Mouse (Mus musculus): ENCODE data around the gene Gabre. TPM values are rescaled to one million over a fixed set of nuclear protein-coding genes. Genes with fewer than 3 reads are reported as not detected.

Gene Gabre
- polyA plus RNA-seq (2012; rRNA removed), result 0.30 and 0.36 TPM in 2 replicates

DNA sequence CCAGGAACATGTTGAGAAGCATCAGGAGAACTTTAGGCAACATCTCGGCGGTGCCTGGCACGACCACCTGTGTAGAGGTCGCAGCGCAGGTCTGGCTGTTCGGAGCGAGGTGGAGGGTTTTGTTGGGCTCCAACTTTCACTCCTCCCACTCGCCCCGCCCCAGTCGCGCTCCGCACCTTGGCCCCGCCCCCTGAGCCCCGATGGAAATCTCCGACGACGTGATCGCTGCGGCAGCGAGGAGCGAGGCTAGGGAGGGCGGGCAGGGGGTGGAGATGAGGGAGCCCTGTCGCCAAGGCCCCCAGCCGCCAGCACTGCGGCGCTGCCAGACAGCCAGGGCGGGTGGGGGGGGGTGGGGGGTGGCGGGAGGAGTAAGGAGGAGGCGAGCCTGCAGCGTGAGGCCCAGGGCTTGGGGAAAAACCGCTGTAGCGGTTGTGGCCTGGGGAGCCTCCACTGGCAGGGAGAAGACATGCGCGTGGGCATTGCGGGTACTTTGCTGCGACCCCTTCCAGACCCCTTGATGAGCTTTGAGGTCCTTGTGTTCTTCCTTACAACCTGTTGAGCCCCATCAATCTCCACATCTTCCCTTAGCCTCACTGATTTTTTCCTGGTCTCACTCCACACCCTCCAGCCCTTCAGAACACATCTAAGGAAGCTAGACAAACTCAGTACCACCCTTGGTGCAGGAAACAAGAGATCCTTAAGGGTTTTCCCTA, at the start of gene Gabre:
Gene Gabre, minus strand, starts transcription at position 145 of the 713 bp plus-strand sequence.
- DNase-seq (ENCODE audit: extremely low spot score in 1 of 2, low spot score in 1 of 2), result no peak

DNA sequence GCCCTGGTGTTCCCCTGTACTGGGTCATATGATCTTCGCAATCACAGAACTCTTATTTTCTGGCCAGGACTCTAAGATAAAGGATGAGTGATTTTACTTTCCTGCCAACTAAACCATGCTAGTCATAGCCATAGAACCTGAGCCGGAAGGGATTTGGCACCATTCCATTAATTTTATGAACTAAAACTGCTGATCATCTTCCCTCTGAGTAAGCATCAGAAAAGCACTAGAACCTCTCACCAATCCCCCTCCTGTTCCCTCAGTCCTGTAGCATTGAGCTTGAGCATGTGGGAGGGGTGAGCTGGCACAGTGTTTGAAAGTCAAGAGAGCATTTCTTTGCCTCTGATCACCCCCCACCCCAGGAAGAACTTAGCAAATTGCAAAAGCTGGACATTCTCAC, 23.2 kb upstream of the Gabre start:
- DNase-seq (ENCODE audit: extremely low spot score in 1 of 2, low spot score in 1 of 2), result no peak

DNA sequence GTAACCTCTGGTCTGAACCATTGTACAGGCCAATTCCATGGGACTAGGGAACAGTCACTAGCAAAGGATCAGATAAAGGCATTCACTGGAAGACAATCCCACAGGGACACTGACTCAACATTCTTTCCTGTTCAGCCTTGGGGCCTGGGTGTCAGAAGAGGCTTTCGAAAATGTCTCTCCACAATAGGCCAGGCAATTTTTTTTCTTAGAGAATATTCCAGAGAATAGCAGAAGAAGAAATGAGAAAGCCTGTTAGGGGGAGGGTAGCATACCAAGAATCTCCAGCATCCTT, 715 bp upstream of the Gabre start:
- no peak for DNase-seq (ENCODE audit: extremely low spot score in 1 of 2, low spot score in 1 of 2)

DNA sequence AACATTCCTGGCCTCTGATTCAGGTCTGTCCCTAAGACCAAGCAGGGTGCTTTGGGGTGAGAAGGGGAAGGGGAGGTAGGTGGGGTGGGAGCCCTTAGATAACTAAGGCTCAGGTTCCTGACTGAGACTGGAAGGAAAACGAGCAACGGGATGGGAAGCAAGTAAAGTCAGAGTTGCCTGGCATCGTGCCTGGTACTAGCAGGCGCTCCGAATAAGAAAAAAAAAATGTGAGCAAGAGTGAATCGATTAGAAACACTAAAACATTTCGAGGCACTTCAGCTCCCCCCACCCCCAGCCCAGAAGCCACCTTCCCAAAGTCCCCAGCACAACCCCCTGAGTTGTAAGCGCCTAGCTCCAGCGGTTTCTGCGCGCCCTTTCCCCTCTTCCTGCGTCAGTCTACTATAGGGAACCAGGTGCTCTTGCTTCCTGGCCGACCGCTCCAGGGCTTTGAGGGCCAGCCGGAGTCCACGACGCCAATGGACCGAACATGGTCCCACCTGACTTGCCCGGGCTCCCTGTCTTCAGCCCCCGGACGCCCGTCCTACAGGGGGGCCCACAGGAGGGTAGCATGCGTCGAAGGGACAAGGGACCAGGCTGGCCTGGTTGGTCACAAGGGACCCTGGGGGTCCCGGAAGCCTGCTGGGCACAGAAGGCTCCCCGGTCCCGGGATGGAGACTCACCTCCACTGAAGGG, 491 bp downstream of the Gabre start:
- no peak for DNase-seq (ENCODE audit: extremely low spot score in 1 of 2, low spot score in 1 of 2)

DNA sequence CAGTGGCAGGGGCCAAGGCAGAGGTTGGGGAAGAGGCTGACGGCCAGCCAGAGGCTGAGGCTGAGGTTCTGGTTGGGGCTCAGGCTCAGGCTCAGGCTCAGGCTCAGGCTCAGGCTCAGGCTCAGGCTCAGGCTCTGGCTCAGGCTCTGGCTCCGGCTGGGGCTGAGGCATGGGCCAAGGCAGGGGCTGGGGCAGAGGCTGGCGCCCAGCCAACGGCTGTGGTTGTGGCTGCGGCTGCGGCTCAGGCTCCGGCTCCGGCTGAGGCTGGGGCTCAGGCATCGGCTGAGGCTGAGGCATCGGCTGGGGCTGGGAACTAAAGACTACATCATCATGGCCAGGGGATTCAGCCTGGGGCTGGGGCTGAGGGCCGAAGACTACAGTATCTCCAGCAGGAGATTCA, 4.0 kb downstream of the Gabre start:
- no peak for DNase-seq (ENCODE audit: extremely low spot score in 1 of 2, low spot score in 1 of 2)

DNA sequence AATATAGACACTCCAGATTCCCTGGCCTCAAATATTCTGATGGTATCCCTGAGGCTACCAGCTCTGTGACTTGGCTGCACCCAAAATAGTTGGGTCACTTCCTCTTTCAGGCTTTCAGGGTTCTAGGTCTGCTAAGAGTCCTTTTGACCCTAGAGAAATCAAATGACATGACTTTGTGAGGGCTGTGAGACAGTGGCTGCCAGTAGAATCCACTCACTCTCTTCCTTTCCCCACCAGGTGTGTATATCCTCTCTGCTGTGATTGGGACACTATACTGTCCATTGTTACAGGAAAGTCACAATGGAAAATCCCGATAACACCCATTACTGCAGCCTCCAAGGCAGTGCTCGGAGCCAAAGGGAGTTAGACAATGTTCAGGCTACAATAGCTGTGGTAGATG, 52.9 kb downstream of the Gabre start, which contains the start of gene Magea4:
Gene Magea4, plus strand, starts transcription at position 301 of the 400 bp plus-strand sequence.
- no peak for DNase-seq (ENCODE audit: extremely low spot score in 1 of 2, low spot score in 1 of 2)

Other genes starting within 250 kb of the Gabre start
- gene Magea4, start 52.8 kb downstream of the Gabre start, polyA plus RNA-seq (2012; rRNA removed), result not detected in 2 replicates
- not detected in 2 replicates for gene Magea10, start 112.1 kb upstream of the Gabre start, polyA plus RNA-seq (2012; rRNA removed)